ENCODE assay signal across 18 mouse cellular contexts in the genomic region with DNA sequence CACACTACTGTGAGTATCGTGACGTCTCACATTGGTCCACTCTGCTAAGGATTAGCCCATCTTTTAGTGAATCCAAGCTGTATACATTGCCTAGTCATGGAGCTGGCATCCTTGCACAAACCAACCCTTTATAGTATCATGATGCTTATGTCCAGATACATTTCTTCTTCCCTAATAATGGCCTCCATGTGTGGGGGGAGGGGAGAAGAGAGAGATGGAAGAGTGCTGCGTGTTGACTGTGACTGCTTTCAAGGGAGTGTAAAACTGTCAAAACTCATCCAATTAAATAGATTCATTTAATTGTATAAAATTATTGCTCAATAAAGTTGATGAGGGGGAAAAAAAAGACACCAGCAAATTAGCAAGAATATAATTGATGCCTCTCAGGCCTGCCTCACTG.
DNase-seq lines count a peak whose midpoint lies in the region; ATAC-seq lines count a peak whose summit lies in the region.
"Had no signal": no experiment of that assay in that cellular context is flagged by ENCODE, and none has a peak within 500 bp of the region (broad histone marks: within the 10 kb centered on the region; RNA-seq: fewer than 3 reads in every experiment).

No protein-coding gene starts in this region.

- H3K4me1 ChIP-seq in neural tube, embryonic 13.5 days (replicated peaks) = peaks cover 41% of the 10 kb centered on the region
- H3K4me1 ChIP-seq in limb, embryonic 12.5 days (replicated peaks) = peaks cover 16% of the 10 kb centered on the region
- H3K4me1 ChIP-seq in midbrain, embryonic 11.5 days (ENCODE audit: control insufficient read depth, insufficient read depth, low read length) = no peaks in the 10 kb centered on the region
- H3K4me1 ChIP-seq: embryonic facial prominence, embryonic 12.5 days; forebrain, embryonic 15.5 days had no signal

- H3K27ac ChIP-seq in neural tube, embryonic 13.5 days (replicated peaks) = no peak overlapping the region
- H3K27ac ChIP-seq in limb, embryonic 12.5 days = no peak overlapping the region
- no peak overlapping the region for H3K27ac ChIP-seq in midbrain, embryonic 11.5 days (ENCODE audit: low read depth, low read length)
- H3K27ac ChIP-seq: embryonic facial prominence, embryonic 12.5 days; forebrain, embryonic 13.5 days; forebrain, embryonic 15.5 days had no signal

- no peak for DNase-seq in neural tube, embryonic 10.5 days (ENCODE audit: extremely low spot score, low spot score)
- DNase-seq in retina, postnatal 1 day = peak; percentile 46
- DNase-seq in retina, embryonic 14.5 days (ENCODE audit: low spot score) = no peak
- DNase-seq in midbrain, embryonic 11.5 days (ENCODE audit: low spot score, missing footprints) = no peak
- DNase-seq: adrenal gland, adult 8-10 months; adrenal gland, postnatal 14 days; adrenal gland, postnatal 36 days; cerebellum, adult 11-12 months; cerebellum, adult 2 months; cerebellum, adult 9-10 months; cerebellum, postnatal 10 days; cerebellum, postnatal 25 days had no signal

- H3K9ac ChIP-seq in neural tube, embryonic 13.5 days = no peak overlapping the region
- no peak overlapping the region for H3K9ac ChIP-seq in limb, embryonic 12.5 days (replicated peaks)
- H3K9ac ChIP-seq in midbrain, embryonic 11.5 days (ENCODE audit: low read length) = no peak overlapping the region
- H3K9ac ChIP-seq: embryonic facial prominence, embryonic 12.5 days; forebrain, embryonic 13.5 days; forebrain, embryonic 15.5 days had no signal

- H3K4me3 ChIP-seq in neural tube, embryonic 13.5 days = no peak overlapping the region
- H3K4me3 ChIP-seq in limb, embryonic 12.5 days (replicated peaks) = no peak overlapping the region
- H3K4me3 ChIP-seq in midbrain, embryonic 11.5 days (ENCODE audit: low read depth, low read length) = no peak overlapping the region
- H3K4me3 ChIP-seq: embryonic facial prominence, embryonic 10.5 days; embryonic facial prominence, embryonic 12.5 days; forebrain, embryonic 13.5 days; forebrain, embryonic 15.5 days had no signal

- ATAC-seq in neural tube, embryonic 13.5 days (ENCODE audit: low read depth) = peak; percentile 57
- ATAC-seq in limb, embryonic 12.5 days (ENCODE audit: insufficient number of reproducible peaks, insufficient read depth, low FRiP score, low TSS enrichment, low read depth) = 0 out of 2 replicates have a peak, but pooled peaks have one; percentile 10
- no peak for ATAC-seq in midbrain, embryonic 11.5 days (ENCODE audit: low FRiP score)
- ATAC-seq: forebrain, embryonic 13.5 days; forebrain, embryonic 15.5 days had no signal

- H3K9me3 ChIP-seq in neural tube, embryonic 13.5 days = no peaks in the 10 kb centered on the region
- no peaks in the 10 kb centered on the region for H3K9me3 ChIP-seq in limb, embryonic 12.5 days
- no peaks in the 10 kb centered on the region for H3K9me3 ChIP-seq in midbrain, embryonic 11.5 days (ENCODE audit: control insufficient read depth, low read length)
- H3K9me3 ChIP-seq: embryonic facial prominence, embryonic 10.5 days; embryonic facial prominence, embryonic 12.5 days; forebrain, embryonic 13.5 days; forebrain, embryonic 15.5 days had no signal

- WGBS in neural tube, embryonic 13.5 days = 63% methylated on average over 3 of the region's 3 CpGs
- 73% methylated on average over 3 of the region's 3 CpGs for WGBS in limb, embryonic 12.5 days
- 93% methylated on average over 3 of the region's 3 CpGs for WGBS in midbrain, embryonic 11.5 days

- no peaks in the 10 kb centered on the region for H3K36me3 ChIP-seq in neural tube, embryonic 13.5 days
- no peaks in the 10 kb centered on the region for H3K36me3 ChIP-seq in limb, embryonic 12.5 days
- no peaks in the 10 kb centered on the region for H3K36me3 ChIP-seq in midbrain, embryonic 11.5 days (ENCODE audit: control insufficient read depth, insufficient read depth, low read length)
- H3K36me3 ChIP-seq: embryonic facial prominence, embryonic 10.5 days; embryonic facial prominence, embryonic 12.5 days; forebrain, embryonic 15.5 days had no signal

- H3K27me3 ChIP-seq in neural tube, embryonic 13.5 days = no peaks in the 10 kb centered on the region
- H3K27me3 ChIP-seq in limb, embryonic 12.5 days = no peaks in the 10 kb centered on the region
- H3K27me3 ChIP-seq in midbrain, embryonic 11.5 days (ENCODE audit: control insufficient read depth, insufficient read depth, low read length) = no peaks in the 10 kb centered on the region
- H3K27me3 ChIP-seq: embryonic facial prominence, embryonic 12.5 days; forebrain, embryonic 13.5 days; forebrain, embryonic 15.5 days had no signal

- no peak overlapping the region for H3K4me2 ChIP-seq in neural tube, embryonic 13.5 days
- H3K4me2 ChIP-seq in limb, embryonic 12.5 days = no peak overlapping the region
- H3K4me2 ChIP-seq in midbrain, embryonic 11.5 days = no peak overlapping the region
- H3K4me2 ChIP-seq: embryonic facial prominence, embryonic 12.5 days; forebrain, embryonic 13.5 days; forebrain, embryonic 15.5 days had no signal
